Mouse (Mus musculus): Measurements from ENCODE around the gene Tmem170. TPM values are rescaled to one million over a fixed set of nuclear protein-coding genes. Genes with fewer than 3 reads are reported as not detected.
A peak's percentile ranks its signal among the peaks of the same experiment; 100 is the strongest.
"Not testable (repeated sequence)": the region's sequence is repeated elsewhere in the genome, so short reads cannot be mapped to it uniquely, and the experiment has no call there.

Tmem170 gene
- polyA plus RNA-seq, 1 experiment from 2014 or later: 24.1 TPM

DNA sequence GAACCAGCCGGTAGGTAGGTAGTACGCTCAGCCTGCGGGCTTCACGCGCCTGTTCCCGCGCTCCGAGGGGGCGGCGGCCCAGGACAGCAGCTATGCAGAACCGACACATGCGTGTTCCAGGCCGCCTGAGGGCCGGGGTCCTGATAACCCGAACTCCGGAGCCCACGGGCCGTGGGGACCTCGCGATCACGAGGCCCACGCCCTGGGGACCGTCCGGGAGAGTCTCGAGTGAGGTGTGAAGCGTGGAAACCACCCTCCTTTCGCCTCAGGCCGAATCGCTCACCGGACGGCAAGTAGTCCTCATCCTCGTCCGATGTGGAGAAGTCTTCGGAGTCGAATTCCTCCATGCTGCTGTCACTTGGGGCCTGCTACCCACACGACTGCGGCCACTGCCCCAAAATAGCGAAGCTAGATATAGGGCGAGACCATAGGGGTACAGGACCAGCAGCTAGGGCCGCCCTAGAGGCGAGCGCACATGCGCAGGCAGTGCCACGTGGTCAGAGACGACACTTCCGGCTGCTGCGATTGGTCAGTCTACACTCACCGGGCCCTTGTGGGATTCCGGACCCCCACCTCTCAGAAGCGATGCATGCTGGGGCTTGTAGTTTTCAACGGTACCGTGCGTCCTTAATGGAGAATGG, 22.6 kb downstream of the Tmem170 start, which contains the start of gene Cfdp1:
Gene Cfdp1 (minus strand): TSS at position 431 of the 641 bp plus-strand sequence.
- H3K9ac ChIP-seq (ENCODE audit: low read depth, low read length): peak within 1 kb of the TSS; percentile 64
- no peaks in the 10 kb centered on the region for H3K27me3 ChIP-seq (replicated peaks; ENCODE audit: control insufficient read depth, insufficient read depth, low read length)
- H3K4me2 ChIP-seq (replicated peaks; ENCODE audit: low read depth): peak within 1 kb of the TSS; percentile 86
- WGBS: 0% methylated on average over 53 of the region's 53 CpGs
- TF ChIP-seq CTCF (IDR thresholded peaks at IDR 0.05; ENCODE audit: low read depth): peak; percentile 52
- H3K4me3 ChIP-seq (ENCODE audit: low read depth, low read length): peak within 1 kb of the TSS; percentile 70
- H3K9me3 ChIP-seq (ENCODE audit: control insufficient read depth): no peaks in the 10 kb centered on the region
- no peaks in the 10 kb centered on the region for H3K4me1 ChIP-seq (replicated peaks; ENCODE audit: control insufficient read depth, insufficient read depth, low read length)
- no peaks in the 10 kb centered on the region for H3K36me3 ChIP-seq (ENCODE audit: control insufficient read depth, insufficient read depth)
- H3K27ac ChIP-seq (ENCODE audit: low read depth, low read length): 0 out of 2 replicates have a peak within 1 kb of the TSS, but pooled peaks have one; percentile 2
- ATAC-seq: peak; percentile 100

- not testable (repeated sequence) for H3K4me1 ChIP-seq (replicated peaks; ENCODE audit: control insufficient read depth, insufficient read depth, low read length); H3K36me3 ChIP-seq (ENCODE audit: control insufficient read depth, insufficient read depth); H3K9me3 ChIP-seq (ENCODE audit: control insufficient read depth); H3K27ac ChIP-seq (ENCODE audit: low read depth, low read length); H3K27me3 ChIP-seq (replicated peaks; ENCODE audit: control insufficient read depth, insufficient read depth, low read length); ATAC-seq
- Histone ChIP-seq H3K4me3 (ENCODE audit: low read depth, low read length) (peak overlapping the region; percentile 70), H3K9ac (ENCODE audit: low read depth, low read length) (peak overlapping the region; percentile 64; the same call in 1 of the 2 replicates), H3K4me2 (replicated peaks; ENCODE audit: low read depth) (peak overlapping the region; percentile 86)
- 45% methylated on average over 12 of the region's 12 CpGs for WGBS
Observed at GRCm38 (mm10) chr8:111853219-111853618, 23.3 kb downstream of the Tmem170 start.

DNA sequence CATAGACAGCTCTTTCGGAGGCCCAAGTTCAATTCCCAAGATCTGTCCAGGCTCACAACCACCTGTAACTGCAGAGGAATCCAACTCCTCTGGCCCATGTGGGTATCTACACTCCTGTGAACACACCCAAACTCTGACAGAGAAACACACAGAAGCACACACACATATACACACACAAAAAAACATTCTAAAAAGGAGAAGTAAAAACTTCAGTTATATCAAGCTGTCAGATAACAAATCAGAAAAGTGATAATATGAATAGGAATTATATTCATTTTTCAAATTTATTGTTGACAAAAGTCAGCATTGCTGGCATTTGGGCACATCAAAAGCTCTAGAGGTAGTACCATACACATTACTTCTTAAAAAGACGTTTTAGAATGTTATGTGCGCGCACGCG, 29.8 kb downstream of the Tmem170 start:
- 94% methylated on average over 6 of the region's 6 CpGs for WGBS
- Histone ChIP-seq H3K9me3 (ENCODE audit: control insufficient read depth) (no peaks in the 10 kb centered on the region), H3K9ac (ENCODE audit: low read depth, low read length) (no peak overlapping the region), H3K4me2 (replicated peaks; ENCODE audit: low read depth) (no peak overlapping the region), H3K36me3 (ENCODE audit: control insufficient read depth, insufficient read depth) (peaks cover 22% of the 10 kb centered on the region), H3K4me3 (ENCODE audit: low read depth, low read length) (no peak overlapping the region), H3K27ac (ENCODE audit: low read depth, low read length) (no peak overlapping the region), H3K4me1 (replicated peaks; ENCODE audit: control insufficient read depth, insufficient read depth, low read length) (no peaks in the 10 kb centered on the region), H3K27me3 (replicated peaks; ENCODE audit: control insufficient read depth, insufficient read depth, low read length) (no peaks in the 10 kb centered on the region)
- ATAC-seq: no peak
- TF ChIP-seq CTCF (IDR thresholded peaks at IDR 0.05; ENCODE audit: low read depth): no peak

DNA sequence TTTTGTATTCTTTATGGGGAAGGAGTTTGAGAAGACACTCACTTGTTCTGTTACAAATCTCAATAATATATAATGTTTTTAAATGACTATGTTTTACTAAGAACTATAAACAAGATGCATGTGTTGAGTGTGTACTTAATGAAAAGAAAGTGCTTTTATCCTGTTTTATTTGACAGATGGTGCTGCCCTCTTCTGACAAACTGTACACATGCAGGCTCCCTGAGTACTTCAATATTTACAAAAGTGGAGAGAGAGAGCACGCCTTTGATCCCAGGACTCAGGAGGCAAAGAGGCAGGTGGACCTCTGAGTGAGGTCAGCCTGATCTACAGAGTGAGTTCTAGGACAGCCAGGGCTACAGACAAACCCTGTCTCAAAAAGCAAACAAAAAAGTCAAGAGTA, 41.0 kb downstream of the Tmem170 start:
- no peaks in the 10 kb centered on the region for H3K9me3 ChIP-seq (ENCODE audit: control insufficient read depth)
- H3K4me2 ChIP-seq (replicated peaks; ENCODE audit: low read depth): no peak overlapping the region
- no peak for ATAC-seq
- H3K36me3 ChIP-seq (ENCODE audit: control insufficient read depth, insufficient read depth): peaks cover 32% of the 10 kb centered on the region
- H3K4me1 ChIP-seq (replicated peaks; ENCODE audit: control insufficient read depth, insufficient read depth, low read length): no peaks in the 10 kb centered on the region
- H3K27me3 ChIP-seq (replicated peaks; ENCODE audit: control insufficient read depth, insufficient read depth, low read length): no peaks in the 10 kb centered on the region
- WGBS: 33% methylated on average over 1 of the region's 1 CpGs
- H3K4me3 ChIP-seq (ENCODE audit: low read depth, low read length): no peak overlapping the region
- no peak overlapping the region for H3K9ac ChIP-seq (ENCODE audit: low read depth, low read length)
- TF ChIP-seq CTCF (IDR thresholded peaks at IDR 0.05; ENCODE audit: low read depth): peak; percentile 71
- no peak overlapping the region for H3K27ac ChIP-seq (ENCODE audit: low read depth, low read length)

- 62% methylated on average over 6 of the region's 6 CpGs for WGBS
- Histone ChIP-seq H3K4me2 (replicated peaks; ENCODE audit: low read depth) (no peak overlapping the region), H3K27ac (ENCODE audit: low read depth, low read length) (no peak overlapping the region), H3K36me3 (ENCODE audit: control insufficient read depth, insufficient read depth) (peaks cover 20% of the 10 kb centered on the region), H3K4me1 (replicated peaks; ENCODE audit: control insufficient read depth, insufficient read depth, low read length) (no peaks in the 10 kb centered on the region), H3K9me3 (ENCODE audit: control insufficient read depth) (no peaks in the 10 kb centered on the region), H3K9ac (ENCODE audit: low read depth, low read length) (no peak overlapping the region), H3K27me3 (replicated peaks; ENCODE audit: control insufficient read depth, insufficient read depth, low read length) (no peaks in the 10 kb centered on the region), H3K4me3 (ENCODE audit: low read depth, low read length) (no peak overlapping the region)
- ATAC-seq: no peak
- peak; percentile 38 for TF ChIP-seq CTCF (IDR thresholded peaks at IDR 0.05; ENCODE audit: low read depth)
Observed at GRCm38 (mm10) chr8:111834011-111834410, 42.5 kb downstream of the Tmem170 start.

GRCm38 (mm10) chr8:111832983-111833382, 43.6 kb downstream of the Tmem170 start:
- no peak overlapping the region for H3K9ac ChIP-seq (ENCODE audit: low read depth, low read length)
- no peaks in the 10 kb centered on the region for H3K4me1 ChIP-seq (replicated peaks; ENCODE audit: control insufficient read depth, insufficient read depth, low read length)
- H3K27ac ChIP-seq (ENCODE audit: low read depth, low read length): no peak overlapping the region
- no peak for TF ChIP-seq CTCF (IDR thresholded peaks at IDR 0.05; ENCODE audit: low read depth)
- no peaks in the 10 kb centered on the region for H3K27me3 ChIP-seq (replicated peaks; ENCODE audit: control insufficient read depth, insufficient read depth, low read length)
- no peak overlapping the region for H3K4me3 ChIP-seq (ENCODE audit: low read depth, low read length)
- H3K9me3 ChIP-seq (ENCODE audit: control insufficient read depth): no peaks in the 10 kb centered on the region
- H3K36me3 ChIP-seq (ENCODE audit: control insufficient read depth, insufficient read depth): peaks cover 22% of the 10 kb centered on the region
- ATAC-seq: no peak
- no peak overlapping the region for H3K4me2 ChIP-seq (replicated peaks; ENCODE audit: low read depth)
- 80% methylated on average over 5 of the region's 5 CpGs for WGBS
